Mouse (Mus musculus) layer of hippocampus, postnatal 14 days (tissue): ENCODE measurements around the gene Mycbpap. TPM values are rescaled to one million over a fixed set of nuclear protein-coding genes. Genes with fewer than 3 reads are reported as not detected.
A peak's percentile ranks its signal among the peaks of the same experiment; 100 is the strongest.

ENCODE experiments used
- DNase-seq, 2 experiments: peaks; one replicate each; pipeline ENCODE4 v3.0.0; 2021 to 2022; ENCODE audit warnings: low spot score in 2 of 2, mixed read lengths in 1 of 2
- long read RNA-seq, 2 experiments: library from polyadenylated mRNA; stranded (forward); transcript quantifications; one replicate each; pipeline ENCODE4 v2.0.0; 2021
- total RNA-seq, 2 experiments: library from RNA; stranded (reverse); gene quantifications; 2 replicates each; pipeline ENCODE4 v1.2.3; 2021

Mycbpap gene
- total RNA-seq: 1 to 10 TPM; 1.6 to 5.6 TPM
- long read RNA-seq, experiment 1: 0 reads
- long read RNA-seq, experiment 2, partial matches to known transcripts: 0 of 3 reads
- long read RNA-seq, experiment 2, other reads (novel, unspliced or antisense): 2 of 3 reads

DNA sequence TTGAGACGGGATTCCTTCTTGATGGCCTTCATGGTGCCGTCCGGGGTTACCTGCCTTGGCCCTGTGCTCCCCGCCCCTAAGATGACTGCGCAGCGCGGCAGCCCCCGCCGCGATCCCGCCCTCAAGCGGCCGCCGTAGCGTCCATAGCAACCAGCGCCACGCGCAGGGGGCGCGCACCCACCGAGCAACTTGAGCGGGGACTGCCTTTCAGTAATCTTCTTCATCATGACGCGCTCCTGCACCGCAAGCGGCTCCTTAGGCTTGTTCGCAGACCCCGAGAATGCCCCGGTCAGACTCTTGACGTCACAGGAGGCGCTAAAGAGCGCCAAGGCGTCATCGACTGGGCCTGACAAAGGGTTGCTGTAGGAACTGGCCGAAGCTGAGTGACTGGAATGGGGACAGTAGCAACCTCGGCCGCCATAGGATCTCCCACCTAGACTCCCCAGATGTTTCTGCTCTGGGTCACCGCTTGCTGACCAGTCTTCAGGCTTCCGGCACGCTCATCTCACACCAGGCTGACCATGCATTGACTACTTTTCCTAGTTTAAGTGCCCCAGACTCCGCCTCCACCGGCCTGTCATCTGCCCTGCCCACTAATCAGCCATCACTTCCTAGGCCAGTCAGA, at the start of gene Mycbpap:
TSS of gene Mycbpap (minus strand) at position 524 of the 625 bp plus-strand sequence.
- DNase-seq: peak; percentile 28 to 41

DNA sequence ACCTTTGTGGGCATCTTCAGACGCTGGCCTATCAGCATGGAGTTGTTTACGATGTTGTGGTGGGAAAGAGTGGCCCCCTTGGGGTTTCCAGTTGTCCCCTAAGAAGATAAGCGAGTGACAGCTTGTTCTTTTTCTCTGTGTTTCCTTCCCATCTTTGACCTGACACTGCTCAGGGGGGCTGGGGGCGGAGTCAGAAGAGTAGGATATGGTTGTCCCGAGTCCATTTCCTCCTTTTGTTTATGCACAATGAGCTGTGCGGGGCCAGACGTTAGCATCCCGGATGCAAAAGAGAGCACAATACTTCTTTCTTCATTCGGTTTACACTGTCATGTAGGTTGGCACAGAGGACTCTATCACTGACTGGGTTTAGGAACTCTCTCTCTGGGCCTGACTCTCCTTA, 49.1 kb upstream of the Mycbpap start:
- DNase-seq: no peak

DNA sequence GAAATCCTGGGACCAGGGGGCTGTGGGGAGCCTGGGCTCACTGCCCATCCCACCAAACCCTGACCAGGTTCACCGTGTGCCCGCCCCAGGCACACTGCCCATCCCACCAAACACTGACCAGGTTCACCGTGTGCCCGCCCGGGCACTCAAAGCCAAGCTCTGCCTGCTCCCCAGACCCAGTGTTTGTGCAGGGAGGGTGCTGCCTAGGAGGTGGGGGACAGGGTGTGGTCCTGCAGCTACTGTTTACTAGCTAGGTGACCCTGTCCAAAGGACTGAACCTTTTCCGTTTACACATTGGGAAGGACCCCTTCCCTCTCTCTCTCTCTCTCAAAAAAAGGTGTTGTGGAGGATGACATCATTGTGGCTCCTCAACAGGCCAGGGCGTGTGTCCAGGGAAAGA, 45.8 kb upstream of the Mycbpap start:
- no peak for DNase-seq

DNA sequence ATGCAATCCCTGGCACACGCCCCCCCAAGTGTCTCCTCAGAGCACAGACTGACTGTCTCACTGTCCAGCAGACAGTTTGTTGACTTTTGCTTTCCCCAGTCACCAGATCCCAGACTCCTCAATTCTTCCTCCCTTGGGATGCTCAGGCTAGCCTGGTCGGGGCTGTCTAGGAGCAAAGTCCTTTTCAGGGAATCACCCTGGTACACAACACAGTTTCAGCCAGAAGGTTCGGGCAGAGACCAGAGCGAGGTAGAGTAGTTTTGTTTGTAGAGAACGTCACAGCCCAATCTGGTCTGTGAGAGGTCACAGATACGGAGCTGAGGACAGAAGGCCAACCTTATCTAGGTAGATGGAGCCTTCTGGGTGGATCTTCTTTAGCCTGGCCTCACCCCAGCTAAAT, 45.0 kb upstream of the Mycbpap start:
- no peak for DNase-seq

DNA sequence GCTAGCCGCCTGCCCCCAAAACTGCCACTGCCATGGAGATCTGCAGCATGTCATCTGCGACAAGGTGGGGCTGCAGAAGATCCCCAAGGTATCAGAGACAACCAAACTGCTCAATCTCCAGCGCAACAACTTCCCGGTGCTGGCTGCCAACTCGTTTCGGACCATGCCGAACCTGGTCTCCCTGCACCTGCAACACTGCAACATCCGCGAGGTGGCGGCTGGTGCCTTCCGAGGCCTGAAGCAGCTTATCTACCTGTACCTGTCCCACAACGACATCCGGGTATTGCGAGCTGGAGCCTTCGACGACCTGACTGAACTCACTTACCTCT, 43.6 kb upstream of the Mycbpap start:
- no peak for DNase-seq

DNA sequence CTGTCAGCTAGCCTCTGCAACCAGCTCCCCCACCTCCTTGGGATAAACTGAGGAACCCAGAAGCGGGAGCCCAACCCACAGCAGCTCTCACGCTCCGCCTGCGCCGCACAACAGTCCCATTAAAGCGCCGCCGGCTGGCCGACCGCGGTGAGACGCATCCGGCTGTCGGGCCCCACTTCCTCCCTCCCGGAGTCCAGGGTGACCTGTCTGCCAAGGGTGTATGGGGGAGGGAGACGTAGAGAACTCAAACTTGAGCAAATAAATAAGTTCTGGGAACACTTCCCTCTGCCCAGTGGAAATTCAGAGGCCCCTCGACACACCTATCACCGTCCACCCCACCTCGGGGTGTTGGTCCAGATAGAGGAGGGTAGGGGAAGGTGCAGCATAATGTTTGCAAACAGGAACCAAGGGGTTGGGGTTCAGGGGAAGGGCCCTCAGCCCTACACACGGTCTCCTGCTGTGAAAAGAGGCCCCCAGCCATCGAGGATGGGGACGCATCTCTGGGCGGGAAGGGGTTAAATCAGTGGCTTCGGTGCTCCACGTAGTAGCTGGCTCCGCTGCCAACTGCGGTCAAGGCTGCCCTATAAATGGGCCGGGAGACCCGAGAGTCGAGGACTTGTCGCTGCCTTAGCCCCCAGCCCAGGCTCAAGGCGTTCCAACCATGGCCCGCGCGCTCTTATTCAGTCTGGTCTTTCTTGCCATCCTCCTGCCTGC, 43.1 kb upstream of the Mycbpap start, which contains the start of gene Chad:
TSS of gene Chad (plus strand) at position 611 of the 714 bp plus-strand sequence.
- no peak for DNase-seq

DNA sequence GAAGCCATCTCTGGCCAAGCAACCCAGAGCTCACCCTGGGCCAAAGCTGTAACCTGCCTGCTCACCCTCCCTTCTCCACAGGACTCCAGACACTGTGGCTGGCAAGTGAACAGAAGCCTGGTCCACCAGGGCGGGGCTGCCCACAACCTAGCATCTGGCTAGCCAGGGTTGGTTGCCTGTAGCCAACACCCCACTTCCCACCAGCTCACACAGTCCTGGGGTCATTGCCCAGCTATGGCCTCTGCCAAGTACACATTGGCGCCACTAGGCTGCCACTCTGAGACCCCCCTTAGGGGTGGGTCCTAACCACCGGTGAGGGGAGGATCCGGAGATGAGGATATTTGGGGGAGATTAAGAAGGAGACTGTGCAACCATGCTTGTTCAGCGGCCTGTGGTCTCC, 42.3 kb upstream of the Mycbpap start:
- no peak for DNase-seq

DNA sequence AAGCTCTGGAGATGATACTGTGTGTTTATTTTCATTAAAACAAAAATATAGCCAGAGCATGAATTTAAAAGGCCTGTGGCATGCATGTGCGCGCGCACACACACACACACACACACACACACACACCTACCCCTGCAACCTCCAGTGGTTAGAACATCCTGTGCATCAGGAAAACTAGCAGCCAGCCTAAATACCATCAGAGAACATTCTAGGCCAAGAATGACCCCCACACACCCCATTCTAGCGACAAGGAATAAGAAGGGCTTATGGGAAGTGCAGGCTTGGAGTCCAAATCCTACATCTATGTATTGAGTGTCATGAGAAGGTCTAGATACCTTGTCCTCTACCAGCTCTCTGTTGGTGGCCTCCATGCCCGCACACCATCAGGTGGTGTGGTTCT, 41.8 kb upstream of the Mycbpap start:
- DNase-seq: no peak

DNA sequence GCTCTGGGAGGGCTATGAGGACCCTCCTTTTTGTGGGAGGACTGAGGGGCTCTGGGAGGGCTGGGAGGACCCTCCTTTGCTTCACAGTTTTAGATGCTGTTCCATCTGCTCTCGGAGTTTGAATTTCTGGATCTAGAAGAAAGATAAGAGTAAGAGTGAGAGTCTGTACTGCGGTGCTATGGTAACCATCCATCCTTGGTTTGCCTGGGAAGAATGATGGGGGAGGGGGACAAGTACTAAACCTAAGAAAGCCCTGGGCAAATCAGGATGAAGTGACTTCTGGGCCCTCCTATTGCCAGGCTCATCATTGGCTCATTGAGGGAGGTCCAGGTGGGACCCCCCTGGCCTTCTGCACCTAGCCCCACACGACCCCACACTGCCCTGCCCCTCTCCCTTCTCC, 36.7 kb upstream of the Mycbpap start:
- DNase-seq: no peak

DNA sequence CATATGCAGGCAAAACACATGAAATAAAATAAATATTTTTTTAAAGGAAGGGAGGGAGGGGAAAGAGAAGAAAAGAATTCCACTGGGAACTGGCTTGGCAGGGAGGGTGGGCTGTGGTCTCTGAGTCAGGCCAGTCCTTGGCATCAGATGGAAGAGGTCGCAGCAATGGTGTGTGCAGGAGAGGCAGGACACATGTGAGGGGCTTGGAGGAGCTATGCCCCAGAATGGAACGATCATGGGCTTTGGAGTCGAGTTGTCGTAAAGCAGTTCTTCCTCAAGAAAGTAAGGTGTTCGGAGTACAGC, 28.9 kb upstream of the Mycbpap start:
- DNase-seq: no peak

DNA sequence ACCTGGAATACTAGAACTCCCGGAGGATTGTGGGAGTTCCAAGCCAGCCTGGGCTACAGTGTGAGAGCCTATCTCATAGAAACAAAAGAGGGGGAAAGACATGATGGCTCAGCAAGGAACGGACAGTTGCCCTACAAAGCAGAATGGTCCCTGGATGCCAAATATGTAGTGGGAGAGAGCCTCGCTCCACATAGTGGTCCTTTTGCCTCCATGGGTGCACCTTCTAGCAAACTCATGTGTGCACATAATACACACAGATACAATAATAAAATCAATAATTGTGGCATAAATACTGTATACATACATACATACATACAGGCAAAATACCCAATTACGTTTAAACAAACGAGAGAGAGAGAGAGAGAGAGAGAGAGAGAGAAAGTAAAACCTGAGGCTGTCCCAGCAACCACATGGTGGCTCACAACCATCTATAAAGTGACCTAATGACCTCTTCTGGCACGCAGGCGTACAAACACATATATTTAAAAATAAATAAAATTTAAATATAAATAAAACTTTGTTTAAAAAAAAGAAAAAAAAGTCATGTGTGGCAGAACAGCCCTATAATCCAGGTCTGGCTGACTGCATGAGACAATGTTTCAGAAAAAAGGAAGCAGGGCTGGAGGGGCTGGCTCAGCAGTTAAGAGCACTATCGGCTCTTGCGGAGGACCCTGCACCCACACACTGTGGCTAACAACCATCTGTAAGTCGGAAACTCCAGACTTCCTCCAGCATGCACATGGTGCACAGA, 28.3 kb upstream of the Mycbpap start:
- peak in 1 of 2 experiments; percentile 56 for DNase-seq

DNA sequence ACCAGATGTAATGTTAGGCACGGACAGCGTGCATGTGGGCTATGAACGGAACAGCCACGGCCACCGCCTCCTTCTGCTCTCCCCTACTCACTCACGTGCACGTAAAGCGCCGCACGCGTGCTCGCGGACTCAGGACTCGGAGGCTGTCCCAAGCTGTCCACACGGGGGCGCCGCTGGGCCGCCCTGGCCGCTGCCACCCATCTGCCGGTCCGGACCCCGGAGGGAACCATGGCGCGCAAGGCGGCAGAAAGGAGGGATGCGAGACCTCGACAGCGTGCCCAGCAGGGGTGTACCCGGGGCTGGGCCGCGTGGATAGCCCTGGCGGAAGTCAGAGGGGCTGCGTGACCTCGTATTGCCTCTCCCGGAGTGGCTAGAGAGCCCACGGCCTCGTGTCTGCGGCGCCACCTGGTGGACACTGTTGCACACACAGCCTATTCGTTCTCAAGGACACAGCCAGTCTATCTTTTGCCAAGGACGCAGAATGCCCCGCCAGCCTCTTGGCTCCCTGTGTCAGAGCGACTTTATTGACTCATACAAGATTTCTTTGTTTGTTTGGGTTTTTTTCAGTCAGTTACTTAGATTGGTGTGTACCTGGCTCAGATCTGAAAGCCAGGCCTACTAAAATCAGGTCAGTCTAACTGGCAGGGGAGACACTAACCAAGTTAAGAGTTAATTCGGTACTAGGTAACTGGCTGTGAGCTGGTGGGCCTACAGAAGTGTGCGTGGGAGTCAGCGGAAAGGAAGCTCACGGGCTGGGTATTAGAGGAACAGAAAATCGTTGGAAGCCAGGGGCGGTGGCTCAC, 27.5 kb upstream of the Mycbpap start, which contains the start of gene Rsad1:
TSS of gene Rsad1 (minus strand) at position 368 of the 803 bp plus-strand sequence.
- DNase-seq: peak; percentile 97 to 99

DNA sequence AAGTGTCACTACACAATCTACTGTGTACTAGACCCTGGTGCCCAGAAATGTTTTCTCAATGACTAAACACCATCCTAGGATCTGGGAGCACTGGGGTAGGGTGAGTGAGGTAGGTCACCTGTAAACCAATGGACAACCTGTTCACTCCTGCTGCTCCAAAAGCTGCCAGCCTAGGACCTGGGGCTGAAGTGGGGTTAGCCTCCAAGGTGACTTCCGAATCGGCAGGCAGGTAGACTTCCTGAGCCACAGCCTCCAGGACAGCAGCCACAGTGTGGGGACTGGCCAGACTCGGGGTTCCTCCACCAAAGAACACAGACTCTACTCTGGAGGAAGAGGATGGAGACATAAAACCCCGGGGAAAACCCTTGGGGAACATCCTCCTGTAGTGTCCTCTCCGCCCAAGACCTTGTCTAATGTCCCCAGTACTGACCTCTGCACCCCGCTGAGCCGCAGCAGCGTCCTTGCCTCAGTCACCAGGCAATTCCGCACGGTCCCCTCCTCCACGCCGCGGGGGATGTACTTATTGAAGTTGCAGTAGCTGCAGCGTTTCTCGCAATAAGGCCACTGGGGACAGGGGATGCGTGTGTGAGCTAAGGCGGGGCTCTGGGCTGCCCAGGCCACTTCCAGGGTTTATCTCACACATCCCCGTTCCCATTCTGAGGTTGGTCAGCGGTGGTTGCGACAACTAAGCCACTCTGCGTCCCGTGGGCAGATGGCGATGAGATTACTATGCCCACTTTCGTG, 26.7 kb upstream of the Mycbpap start:
- peak in 1 of 2 experiments; percentile 39 for DNase-seq

DNA sequence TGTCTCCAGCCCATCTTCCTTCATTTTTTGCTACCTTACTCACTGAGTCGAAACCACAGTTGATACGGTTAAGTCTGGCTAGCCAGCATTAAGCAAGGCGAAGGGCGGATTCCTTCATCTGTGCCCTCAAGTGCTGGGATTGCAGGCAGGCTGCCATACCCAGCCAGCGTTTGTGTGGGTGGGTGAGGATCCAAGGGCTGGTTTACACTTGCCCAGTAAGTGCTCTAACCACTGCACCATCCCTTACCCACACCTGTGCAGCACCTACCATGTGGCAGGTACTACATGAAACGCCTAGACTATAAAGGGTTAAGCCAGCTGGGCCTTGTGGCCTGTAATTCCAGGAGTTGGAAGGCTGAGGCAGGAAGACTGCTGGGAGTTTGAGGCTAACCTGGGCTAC, 25.7 kb upstream of the Mycbpap start:
- DNase-seq: no peak

DNA sequence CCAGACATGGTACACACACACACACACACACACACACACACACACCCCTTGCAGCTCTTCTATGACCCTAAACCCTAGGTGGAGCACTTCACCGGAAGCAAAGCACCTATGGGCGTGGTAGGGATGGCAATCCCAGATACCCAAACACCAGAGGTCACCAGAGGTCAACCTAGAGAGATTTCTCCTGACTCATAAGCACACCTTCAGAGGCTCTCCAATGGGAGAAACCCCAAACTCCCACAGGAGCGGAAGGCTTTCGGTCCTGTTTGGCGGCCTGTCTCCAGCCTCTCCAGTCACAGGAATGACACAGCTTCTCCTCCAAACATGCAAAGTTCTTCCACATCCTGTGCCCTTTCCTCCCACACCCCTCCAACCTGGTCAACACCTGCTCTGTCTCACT, 24.8 kb upstream of the Mycbpap start:
- DNase-seq: no peak

DNA sequence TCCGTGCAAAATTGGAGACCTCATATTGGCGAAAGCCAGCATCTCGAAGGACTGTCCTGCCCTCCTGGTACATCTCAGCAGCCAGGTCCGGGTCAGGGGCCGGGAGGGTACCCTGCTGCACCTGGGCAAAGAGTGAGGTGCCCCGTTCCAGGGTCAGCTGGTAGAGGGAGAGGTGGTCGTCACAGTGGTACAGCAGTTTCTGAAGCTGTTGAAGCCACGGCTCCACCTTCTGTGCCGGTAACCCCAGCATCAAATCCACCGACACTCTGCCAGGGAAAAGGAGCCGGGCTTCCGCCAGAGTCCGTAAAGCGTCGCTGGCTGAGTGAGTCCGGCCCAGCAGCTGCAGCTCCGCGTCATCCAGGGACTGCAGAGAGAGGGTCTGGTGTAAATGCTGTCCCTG, 22.9 kb upstream of the Mycbpap start:
- no peak for DNase-seq

DNA sequence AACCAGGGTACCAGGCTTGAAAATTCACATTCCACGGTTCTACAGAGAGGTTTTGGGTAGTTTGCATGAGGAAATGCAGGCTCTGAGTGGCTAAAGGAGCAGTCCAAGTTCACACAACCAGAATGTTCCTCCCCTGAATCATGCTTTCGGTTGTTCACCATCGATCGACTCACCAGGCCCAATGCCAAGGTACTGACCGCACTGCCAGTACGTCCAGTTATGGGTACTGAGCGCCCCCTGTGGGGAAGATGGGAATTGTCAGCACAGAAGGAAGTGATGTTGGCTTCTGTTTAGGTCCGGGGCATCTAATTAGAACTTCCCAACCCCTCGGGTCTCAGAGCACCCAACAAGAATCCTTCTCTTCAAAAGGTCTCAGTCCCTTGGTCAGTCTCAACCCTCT, 22.4 kb upstream of the Mycbpap start:
- peak; percentile 91 to 94 for DNase-seq

DNA sequence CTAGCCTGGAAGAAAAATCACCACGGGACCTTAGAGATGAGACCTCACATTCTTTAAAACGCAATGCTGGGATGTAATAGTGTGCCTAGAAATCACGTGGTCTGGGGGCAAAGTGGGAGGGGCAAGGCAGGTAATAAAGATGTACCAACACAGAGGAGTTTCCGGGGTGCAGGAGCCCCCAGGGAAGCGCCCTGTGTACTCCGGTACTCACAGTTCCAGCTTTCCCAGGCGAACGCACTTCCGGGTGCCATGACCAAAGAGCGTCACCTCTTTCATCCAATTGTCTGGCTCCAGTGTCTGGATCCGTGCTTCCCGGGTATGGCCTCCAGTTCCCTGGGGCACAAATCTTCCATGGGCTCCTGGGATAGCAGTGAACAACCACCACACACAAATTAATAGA, 21.8 kb upstream of the Mycbpap start:
- DNase-seq: no peak

DNA sequence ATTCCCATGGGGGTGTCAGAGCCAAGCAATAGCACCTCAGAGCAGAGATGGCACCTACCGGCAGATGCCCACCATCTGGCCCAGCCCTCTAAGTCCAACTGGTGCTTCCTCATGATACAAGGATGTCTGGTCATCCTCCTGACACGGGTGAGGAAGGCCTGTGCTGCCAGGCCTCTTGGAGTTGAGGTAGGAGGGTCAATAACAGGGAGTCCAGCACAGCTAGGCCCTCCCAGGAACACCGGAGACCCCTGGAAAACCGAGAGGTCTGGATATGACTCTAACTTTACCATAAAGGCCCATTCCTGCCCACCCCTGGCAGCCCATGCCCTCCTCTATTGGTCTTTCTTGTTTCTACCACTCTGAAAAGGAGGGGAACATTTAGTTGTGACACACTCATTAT, 20.9 kb upstream of the Mycbpap start:
- no peak for DNase-seq

DNA sequence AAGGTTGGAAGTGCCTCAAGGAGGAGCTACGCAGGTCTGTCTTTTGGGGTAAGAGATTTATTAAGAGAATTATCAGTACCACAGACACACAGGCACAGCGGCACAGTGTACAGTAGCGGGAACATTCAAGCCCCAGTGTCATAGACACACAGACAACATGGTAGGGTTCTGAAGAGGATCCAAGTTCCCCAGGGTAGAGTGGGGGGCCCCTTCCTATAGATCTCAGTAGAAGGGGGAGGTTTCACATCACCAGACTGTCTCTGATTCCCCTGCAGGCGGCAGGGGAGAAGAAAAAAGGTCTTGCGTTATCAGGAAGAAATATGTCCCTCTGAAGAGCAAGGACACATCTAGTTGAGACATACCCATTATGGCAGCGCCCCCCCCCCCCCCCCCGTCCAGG, 18.2 kb upstream of the Mycbpap start:
- DNase-seq: no peak
